Mouse (Mus musculus) erythroblast, embryonic 14.5 days (primary cell): ENCODE measurements around the gene Ptprr. TPM values are rescaled to one million over a fixed set of nuclear protein-coding genes. Genes with fewer than 3 reads are reported as not detected.

ENCODE experiments used
- H3K27me3 ChIP-seq: 2 replicates; pipeline ENCODE4 v1.6.1; 2012; ENCODE audit warnings: inconsistent platforms; ENCODE audit not compliant: control insufficient read depth
- H3K36me3 ChIP-seq: 2 replicates; pipeline ENCODE4 v1.6.1; 2012; ENCODE audit warnings: mild to moderate bottlenecking, inconsistent platforms; ENCODE audit not compliant: control insufficient read depth
- H3K4me1 ChIP-seq: 2 replicates; pipeline ENCODE4 v1.6.1; 2012; ENCODE audit warnings: inconsistent platforms; ENCODE audit not compliant: control insufficient read depth
- H3K4me3 ChIP-seq: replicated peaks from 2 replicates; pipeline ENCODE3; 2012; ENCODE audit warnings: moderate library complexity, mild to moderate bottlenecking, inconsistent platforms
- H3K9me3 ChIP-seq: 2 replicates; pipeline ENCODE4 v1.6.1; 2012; ENCODE audit warnings: low read length, inconsistent platforms, mixed read lengths; ENCODE audit not compliant: control insufficient read depth
- GATA1 ChIP-seq: IDR thresholded peaks from 2 replicates; pipeline ENCODE4 v1.6.1; 2012; ENCODE audit warnings: low read length, inconsistent platforms, mixed read lengths
- TAL1 ChIP-seq: IDR thresholded peaks from 3 replicates; pipeline ENCODE4 v1.6.1; 2012; ENCODE audit warnings: low read length, inconsistent platforms, mixed read lengths
- polyA plus RNA-seq: library from polyadenylated mRNA; stranded (reverse); fragments of >175 nt; gene quantifications from 2 replicates; pipeline ENCODE4 v1.2.3, GENCODE M21; 2012

The Ptprr gene
- polyA plus RNA-seq, 1 experiment, result not detected

DNA sequence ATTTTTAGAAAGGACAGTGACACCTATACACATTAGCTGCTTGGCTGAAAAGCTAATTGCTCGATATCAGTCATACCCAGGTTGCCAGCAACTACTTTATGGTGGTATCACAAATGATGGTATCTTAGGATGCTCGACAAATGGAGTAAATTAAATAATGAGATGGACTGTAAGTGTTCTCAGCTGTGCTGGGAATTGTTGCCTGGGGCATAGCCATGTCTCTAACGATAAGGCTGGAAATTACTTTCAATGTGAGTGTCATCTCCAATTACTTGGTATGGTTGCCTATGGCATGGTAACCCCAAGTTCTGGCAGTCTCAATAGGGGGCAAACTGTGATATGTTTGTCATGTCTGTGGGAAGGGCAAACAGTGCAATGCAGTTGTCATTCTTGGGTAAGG is 3.1 kb downstream of the Ptprr start:
- Histone ChIP-seq H3K4me3 (no peak overlapping the region), H3K9me3 (peaks cover 4% of the 10 kb centered on the region), H3K36me3 (no peaks in the 10 kb centered on the region), H3K27me3 (peaks cover 13% of the 10 kb centered on the region), H3K4me1 (no peaks in the 10 kb centered on the region)
- TF ChIP-seq GATA1, result no peak
- TF ChIP-seq TAL1, result no peak

DNA sequence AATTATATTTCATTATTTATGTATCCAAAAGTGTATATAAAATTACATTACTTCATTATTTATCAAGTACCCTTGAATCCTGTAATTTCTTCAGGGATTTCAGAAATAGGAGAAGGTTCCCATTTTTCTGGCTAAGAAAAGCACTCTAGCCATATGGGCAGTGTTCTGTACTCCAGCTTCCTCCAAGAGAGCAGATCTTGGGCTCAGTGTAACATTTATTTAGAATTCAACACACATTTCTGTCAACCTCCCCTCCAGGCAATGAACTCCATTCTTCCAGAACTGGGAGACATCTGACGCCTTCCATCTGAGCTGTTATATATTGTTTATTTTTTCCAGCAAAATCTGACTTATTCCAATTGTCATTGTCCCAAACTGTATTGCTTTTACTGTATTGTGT is 20.1 kb downstream of the Ptprr start:
- no peaks in the 10 kb centered on the region for H3K27me3 ChIP-seq
- no peaks in the 10 kb centered on the region for H3K4me1 ChIP-seq
- H3K36me3 ChIP-seq, result no peaks in the 10 kb centered on the region
- no peak overlapping the region for H3K4me3 ChIP-seq
- TF ChIP-seq TAL1 (no peak), GATA1 (no peak)
- H3K9me3 ChIP-seq, result 0 out of 2 replicates have a peak, but pooled peaks cover 3% of the 10 kb centered on the region

DNA sequence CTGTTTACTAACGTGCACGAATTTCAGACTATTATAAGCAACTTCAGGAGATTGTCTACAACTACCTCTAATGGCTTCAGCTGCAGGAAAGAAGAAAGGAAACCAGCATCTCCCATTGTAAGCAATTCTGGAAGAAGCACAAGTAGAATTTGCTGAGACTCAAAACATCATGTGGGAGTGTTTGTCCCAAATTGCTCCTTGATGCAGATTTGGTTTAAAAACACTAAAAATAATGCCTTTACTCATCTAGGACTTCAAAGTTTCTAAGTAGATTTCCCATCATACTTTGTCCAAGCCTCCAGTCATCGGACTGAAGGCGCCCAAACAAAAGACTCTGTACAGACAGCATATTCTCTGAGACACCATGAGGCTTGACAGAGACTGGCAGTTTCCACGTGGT is 57.9 kb downstream of the Ptprr start:
- H3K4me1 ChIP-seq, result no peaks in the 10 kb centered on the region
- H3K4me3 ChIP-seq, result no peak overlapping the region
- no peaks in the 10 kb centered on the region for H3K36me3 ChIP-seq
- TF ChIP-seq TAL1, result no peak
- TF ChIP-seq GATA1, result no peak
- H3K27me3 ChIP-seq, result no peaks in the 10 kb centered on the region
- H3K9me3 ChIP-seq, result no peaks in the 10 kb centered on the region

GRCm38 (mm10) chr10:116078636-116079035 is 60.6 kb downstream of the Ptprr start:
- H3K4me3 ChIP-seq, result no peak overlapping the region
- H3K27me3 ChIP-seq, result no peaks in the 10 kb centered on the region
- no peaks in the 10 kb centered on the region for H3K4me1 ChIP-seq
- H3K36me3 ChIP-seq, result no peaks in the 10 kb centered on the region
- no peak for TF ChIP-seq TAL1
- no peaks in the 10 kb centered on the region for H3K9me3 ChIP-seq

DNA sequence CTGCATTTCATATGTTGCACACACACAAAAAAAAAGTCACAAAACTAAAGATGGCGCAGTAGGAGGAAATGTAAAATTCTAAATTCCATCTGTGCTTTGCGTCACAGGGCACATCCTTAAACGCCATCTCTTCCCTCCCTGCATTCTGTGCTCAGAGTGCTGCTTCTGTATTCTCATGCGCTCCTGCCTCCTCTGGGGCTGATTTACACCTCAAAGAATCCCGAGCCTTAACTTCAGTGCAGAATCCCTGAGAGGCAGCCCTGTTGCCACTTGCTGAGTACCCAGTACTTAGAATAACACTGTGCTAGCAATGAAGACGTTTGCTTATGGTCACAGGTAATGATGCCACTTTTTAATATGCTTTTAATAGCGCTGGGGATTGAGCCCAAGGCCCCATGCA is 61.4 kb downstream of the Ptprr start:
- Histone ChIP-seq H3K4me1 (no peaks in the 10 kb centered on the region), H3K36me3 (no peaks in the 10 kb centered on the region), H3K4me3 (no peak overlapping the region), H3K27me3 (no peaks in the 10 kb centered on the region), H3K9me3 (no peaks in the 10 kb centered on the region)
- no peak for TF ChIP-seq TAL1
- TF ChIP-seq GATA1, result no peak

- Histone ChIP-seq H3K36me3 (no peaks in the 10 kb centered on the region), H3K4me3 (no peak overlapping the region), H3K4me1 (no peaks in the 10 kb centered on the region), H3K27me3 (no peaks in the 10 kb centered on the region), H3K9me3 (no peaks in the 10 kb centered on the region)
- TF ChIP-seq TAL1, result no peak
- no peak for TF ChIP-seq GATA1
Observed at GRCm38 (mm10) chr10:116080841-116081240, 62.8 kb downstream of the Ptprr start.

GRCm38 (mm10) chr10:116083965-116084364 is 66.0 kb downstream of the Ptprr start:
- no peaks in the 10 kb centered on the region for H3K27me3 ChIP-seq
- H3K4me3 ChIP-seq, result no peak overlapping the region
- H3K9me3 ChIP-seq, result no peaks in the 10 kb centered on the region
- no peaks in the 10 kb centered on the region for H3K4me1 ChIP-seq
- no peaks in the 10 kb centered on the region for H3K36me3 ChIP-seq
- TF ChIP-seq GATA1, result no peak
- TF ChIP-seq TAL1, result no peak

DNA sequence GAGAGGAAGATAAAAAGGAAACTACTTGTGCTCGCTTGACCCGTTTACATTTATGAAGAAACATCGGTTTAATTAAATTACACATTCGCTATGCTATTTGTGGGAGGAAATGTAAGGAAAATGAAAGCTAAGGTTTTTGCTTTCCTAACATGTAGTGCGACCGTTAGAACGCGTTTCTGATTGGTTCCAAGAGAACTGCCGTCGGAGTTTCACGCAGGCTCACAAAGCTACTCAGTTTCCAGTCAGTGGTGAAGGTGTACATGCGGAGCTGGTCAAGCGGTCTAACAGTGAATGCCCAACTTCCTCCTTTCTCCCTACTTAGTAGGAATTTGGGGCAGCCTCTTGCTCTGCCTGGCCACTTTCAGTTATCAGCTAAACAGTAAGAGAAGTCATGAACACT is 78.5 kb downstream of the Ptprr start:
- Histone ChIP-seq H3K27me3 (no peaks in the 10 kb centered on the region), H3K4me3 (no peak overlapping the region), H3K9me3 (peaks cover 2% of the 10 kb centered on the region; the same call in 1 of the 2 replicates), H3K36me3 (no peaks in the 10 kb centered on the region), H3K4me1 (no peaks in the 10 kb centered on the region)
- no peak for TF ChIP-seq GATA1
- no peak for TF ChIP-seq TAL1

DNA sequence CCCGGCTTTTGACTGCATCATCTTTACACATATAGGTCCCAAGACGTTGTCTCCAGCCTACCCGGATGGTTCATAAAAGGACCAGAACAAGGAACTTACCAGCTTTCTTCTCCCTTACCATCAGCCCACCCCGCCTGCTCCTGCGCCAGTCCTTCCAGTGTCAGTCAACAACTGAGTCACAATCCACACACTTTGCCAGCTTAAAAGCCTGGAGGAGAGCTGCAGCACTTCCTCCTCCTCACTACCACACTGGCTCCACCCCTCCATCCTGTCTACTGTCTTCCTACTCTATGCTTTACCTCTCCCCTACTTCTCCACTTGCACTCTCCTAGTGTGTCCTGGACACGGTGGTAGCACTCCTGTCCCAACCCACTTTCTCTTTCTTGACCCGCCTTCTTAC is 80.5 kb downstream of the Ptprr start:
- Histone ChIP-seq H3K27me3 (no peaks in the 10 kb centered on the region), H3K4me3 (no peak overlapping the region), H3K4me1 (no peaks in the 10 kb centered on the region), H3K36me3 (no peaks in the 10 kb centered on the region), H3K9me3 (peaks cover 2% of the 10 kb centered on the region; the same call in 1 of the 2 replicates)
- no peak for TF ChIP-seq TAL1
- TF ChIP-seq GATA1, result no peak

DNA sequence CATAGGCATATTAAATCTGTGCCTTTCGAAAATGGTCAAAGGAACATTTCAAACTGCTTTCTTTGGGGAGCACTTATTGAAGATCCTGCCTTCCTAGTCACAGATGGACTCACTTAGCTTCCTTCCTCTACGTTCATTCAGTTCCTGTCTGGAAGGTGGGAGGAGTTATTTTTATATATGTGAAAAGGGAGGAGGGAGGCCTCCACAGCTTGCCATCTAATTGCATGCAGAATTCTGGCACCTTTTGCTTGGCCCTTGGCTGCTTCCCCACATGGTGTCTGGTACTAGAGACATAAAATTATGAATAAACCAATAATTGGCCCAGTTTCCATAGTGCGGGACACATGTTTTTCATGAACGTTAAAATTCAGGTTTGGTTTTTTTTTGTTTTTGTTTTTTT is 90.2 kb downstream of the Ptprr start:
- Histone ChIP-seq H3K36me3 (no peaks in the 10 kb centered on the region), H3K4me3 (no peak overlapping the region), H3K27me3 (no peaks in the 10 kb centered on the region), H3K4me1 (no peaks in the 10 kb centered on the region), H3K9me3 (peaks cover 1% of the 10 kb centered on the region; the same call in 1 of the 2 replicates)
- TF ChIP-seq GATA1 (no peak), TAL1 (no peak)
